Mouse (Mus musculus): ENCODE measurements at regions not wholly inside any gene's neighbourhood (a gene's known extent, or its start where the extent isn't known, plus 50 kb on each side); places are given as distances from the start of the nearest gene placed in this dataset.
"Not testable (repeated sequence)": the region's sequence is repeated elsewhere in the genome, so short reads cannot be mapped to it uniquely, and the experiment has no call there.

DNA sequence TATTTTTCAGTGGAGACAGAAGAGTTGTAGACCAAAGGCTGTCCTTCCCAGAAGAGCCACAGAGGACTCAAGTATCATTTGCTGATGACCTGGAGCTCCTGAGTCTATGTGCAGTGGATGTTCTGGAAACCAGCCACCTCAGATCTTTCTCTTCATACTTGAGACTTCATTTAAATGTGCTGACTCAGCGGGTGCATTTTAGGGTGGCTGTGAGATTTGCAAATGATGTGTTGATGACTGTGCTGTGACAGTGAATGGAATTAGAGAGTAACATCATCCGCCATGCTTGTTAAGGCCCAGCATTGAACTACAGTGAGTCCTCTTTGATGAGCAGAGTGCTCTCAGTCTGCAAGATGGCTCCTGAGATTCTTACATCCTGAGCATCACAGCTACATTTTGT lies 152.0 kb upstream of the Intu start:
- no peak for DNase-seq

DNA sequence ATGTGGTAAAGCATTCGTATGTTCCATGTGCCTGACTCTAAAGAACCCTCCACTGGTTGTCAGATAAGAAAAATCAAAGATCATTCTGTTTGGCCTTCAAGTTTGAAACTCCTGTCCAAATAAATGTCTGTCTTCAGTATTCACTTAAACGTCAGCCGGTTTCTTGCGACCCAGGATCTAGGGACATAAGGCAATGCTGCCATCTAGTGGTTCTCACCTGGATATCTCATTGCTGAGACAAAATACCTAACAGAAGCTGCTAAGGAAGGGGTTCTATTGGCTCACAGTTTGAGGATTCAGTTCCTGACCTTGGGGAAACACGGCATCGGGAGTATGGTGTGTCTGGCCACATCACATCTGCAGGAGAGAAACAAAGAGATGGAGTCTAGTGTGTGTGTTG lies 139.5 kb upstream of the Intu start:
- DNase-seq, result peak; percentile 34 to 59

DNA sequence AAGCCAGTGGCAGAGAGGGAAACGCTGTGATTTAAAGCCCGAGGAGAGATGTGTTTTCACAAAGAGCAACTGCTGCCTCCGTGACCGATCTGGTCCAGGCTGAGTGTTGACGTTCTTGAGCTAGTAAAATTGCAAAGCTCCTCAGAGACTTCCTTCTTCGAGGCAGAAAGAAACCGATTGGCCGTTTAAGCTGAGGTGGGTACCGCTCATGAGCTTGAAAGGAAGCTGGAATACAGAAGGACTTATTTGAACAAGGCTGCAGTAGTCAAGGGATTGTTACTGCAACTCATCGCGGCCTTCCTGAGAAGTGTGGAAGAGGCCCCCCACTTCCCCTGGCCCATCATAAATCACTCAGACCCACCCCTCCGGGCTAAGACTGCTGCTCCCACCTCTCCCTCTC lies 132.9 kb upstream of the Intu start:
- no peak for DNase-seq

GRCm38 (mm10) chr3:40403402-40403801 lies 127.7 kb upstream of the Intu start:
- DNase-seq, result no peak

GRCm38 (mm10) chr3:40405095-40405948 lies 125.8 kb upstream of the Intu start:
- DNase-seq, result no peak

- DNase-seq, result no peak
Observed at GRCm38 (mm10) chr3:40405949-40406236, 125.2 kb upstream of the Intu start.

DNA sequence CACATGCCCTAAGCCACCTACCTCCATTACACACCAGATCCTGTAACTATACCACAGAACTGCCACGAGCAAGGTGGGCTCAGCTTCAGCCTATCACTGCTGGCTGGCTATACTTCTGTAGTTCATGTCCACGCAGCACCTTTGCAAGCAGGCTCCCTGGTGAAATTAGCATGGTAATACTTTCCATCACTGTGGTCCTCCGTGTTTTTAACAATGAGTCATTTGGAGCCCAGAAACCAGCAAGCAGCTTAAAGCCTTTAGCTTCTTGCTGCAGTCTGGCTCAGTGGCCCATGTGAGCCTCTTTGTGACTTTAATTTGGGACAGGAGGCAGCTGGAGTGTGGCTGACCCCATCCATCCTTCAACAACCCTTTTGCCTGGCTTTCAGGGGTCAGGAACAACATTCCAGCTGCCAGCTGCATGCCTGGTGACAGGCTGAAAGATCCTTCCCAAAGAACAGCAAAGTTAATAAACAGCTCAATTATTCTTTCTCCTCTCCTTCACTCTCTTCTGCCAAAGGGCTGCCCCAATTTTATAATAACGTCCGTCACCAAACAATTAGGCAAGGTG lies 122.1 kb upstream of the Intu start:
- peak; percentile 14 to 30 for DNase-seq

GRCm38 (mm10) chr3:40410749-40411310 lies 120.3 kb upstream of the Intu start:
- no peak for DNase-seq

GRCm38 (mm10) chr3:40425183-40425844 lies 105.8 kb upstream of the Intu start:
- DNase-seq, result not testable (repeated sequence)

DNA sequence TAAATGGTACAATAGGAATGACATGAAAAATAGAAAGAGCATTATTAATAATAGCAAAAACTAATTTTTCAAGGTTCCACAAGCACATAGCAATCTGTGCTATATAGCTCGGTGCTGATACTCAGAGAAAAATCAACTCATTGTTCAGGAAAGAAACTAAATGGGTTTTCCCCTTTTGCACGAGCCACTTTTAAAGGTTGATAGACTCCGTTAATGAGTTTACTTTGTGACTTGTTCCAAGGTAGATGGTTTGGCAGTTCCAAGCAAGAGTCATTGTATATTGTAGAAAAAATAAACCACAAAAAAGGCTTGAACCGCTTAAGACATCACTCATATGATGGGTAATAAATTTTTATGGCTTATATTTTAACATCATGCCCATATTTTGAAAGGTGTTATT lies 105.0 kb upstream of the Intu start:
- DNase-seq, result no peak

- peak; percentile 48 to 59 for DNase-seq
Observed at GRCm38 (mm10) chr3:40428021-40428420, 103.1 kb upstream of the Intu start.

DNA sequence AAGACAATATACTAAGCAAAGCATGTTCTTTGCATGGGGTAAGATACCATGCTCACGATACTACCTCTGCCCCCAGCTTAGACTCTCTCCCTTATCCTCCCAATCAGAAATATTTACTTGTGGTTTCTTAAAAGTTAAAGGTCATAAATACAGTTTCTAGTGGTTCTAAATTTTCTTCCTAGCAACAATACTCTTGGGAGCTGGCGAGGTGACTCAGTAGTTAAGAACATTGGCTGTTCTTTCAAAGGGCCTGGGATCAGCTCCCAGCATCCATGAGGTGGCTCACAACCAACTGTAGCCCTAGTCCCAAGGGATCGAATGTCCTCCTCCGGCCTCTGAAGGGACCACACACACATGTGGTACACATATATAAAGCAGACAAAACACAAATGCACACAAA lies 92.8 kb upstream of the Intu start:
- no peak for DNase-seq

GRCm38 (mm10) chr3:40441092-40442036 lies 89.7 kb upstream of the Intu start:
- DNase-seq, result no peak

DNA sequence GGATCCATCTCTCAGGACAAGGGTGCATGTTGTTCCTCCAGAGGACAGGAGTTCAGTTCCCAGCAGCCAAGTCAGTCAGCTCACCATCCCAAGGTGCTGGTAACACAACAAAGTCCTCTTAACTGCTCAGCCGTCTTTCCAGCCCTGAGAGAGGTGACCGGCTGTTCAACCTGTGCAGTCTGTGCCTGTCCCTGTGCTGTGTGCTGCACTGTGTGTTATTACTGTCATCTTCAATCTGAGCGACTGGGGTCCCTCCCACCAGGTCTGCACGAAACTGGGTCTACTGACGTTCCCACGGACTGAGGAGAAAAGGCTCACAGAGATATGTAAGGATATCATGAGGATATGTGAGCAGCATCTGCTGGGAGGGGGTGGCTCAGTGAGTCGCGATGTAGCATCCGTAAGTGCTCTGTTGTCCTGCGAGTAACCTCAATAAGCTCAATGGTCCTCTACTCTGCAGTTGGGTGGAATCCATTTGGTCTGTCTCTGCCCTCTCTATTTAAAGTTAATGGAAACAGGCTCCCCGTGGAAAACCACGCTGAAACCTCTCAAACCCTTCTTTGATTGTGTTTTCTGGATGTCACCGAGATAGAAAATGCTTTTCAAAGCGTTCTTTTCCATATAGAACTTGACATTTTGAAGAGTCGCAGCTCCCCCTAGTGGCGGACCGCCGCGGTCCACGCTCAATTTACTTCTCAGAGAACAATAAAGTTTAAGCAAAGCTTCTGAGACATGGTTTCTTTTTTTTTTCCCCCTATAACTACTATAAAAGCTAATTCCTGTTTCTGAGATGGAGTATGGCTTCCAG lies 87.1 kb upstream of the Intu start:
- DNase-seq, result peak in 1 of 2 experiments; percentile 73

- no peak for DNase-seq
Observed at GRCm38 (mm10) chr3:40452958-40453357, 78.1 kb upstream of the Intu start.

DNA sequence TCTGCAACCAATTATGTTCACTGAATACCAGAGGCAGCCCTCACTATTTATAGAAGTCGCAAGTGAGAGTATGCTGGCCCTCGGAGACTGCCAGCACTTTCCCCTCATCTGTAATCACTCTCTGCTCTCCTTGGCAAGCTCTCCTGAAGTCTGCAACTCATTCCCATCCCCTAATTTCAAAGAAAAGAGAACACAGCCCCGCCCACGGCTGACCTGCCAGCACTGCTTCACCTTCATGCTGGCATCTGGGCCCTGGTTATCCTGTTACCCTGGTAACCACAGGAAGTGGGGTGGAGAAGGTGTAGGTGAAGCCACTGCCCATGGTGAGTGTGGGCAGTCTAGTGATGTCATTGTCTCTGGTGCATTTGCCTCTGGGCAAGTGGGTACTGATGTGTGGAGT lies 77.5 kb upstream of the Intu start:
- peak; percentile 57 to 69 for DNase-seq

DNA sequence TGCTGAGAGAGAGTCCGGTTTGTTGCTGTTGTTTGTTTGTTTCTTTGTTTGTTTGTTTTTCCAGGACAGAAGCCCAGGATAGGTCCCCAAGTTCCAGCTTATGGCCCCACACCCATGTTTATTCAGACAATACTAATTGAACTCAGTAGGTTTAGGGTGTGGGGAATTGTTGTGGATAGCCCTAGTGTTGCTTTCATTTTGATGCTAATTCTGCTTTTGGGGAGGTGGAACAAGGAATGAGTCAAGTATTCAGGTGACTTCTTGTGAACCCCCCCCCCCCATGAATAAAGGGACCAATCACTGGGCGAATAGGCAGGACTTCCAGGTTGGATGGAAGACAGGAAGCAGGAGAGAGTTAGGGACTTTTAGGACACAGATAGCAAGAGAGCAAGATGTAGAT lies 75.0 kb upstream of the Intu start:
- DNase-seq, result no peak

DNA sequence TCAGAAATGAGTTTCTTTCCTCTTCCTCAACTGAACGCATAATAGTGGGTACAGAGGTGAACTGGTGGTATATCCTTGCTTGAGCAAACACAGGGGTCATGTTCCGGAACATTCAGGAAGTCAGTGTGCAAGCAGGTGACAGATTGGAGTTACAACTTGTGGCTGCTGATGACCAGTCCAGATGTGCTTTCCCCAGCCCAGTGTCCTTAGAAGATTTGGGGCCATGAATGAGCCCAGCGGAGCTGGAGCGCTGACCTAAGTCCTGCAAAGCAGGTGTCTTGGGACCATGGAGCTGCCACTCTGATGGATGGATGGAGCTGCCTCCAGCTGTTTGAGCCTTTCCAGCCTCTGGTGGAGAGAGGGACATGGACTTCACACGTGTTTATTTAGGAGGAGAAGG lies 72.6 kb upstream of the Intu start:
- DNase-seq, result no peak

DNA sequence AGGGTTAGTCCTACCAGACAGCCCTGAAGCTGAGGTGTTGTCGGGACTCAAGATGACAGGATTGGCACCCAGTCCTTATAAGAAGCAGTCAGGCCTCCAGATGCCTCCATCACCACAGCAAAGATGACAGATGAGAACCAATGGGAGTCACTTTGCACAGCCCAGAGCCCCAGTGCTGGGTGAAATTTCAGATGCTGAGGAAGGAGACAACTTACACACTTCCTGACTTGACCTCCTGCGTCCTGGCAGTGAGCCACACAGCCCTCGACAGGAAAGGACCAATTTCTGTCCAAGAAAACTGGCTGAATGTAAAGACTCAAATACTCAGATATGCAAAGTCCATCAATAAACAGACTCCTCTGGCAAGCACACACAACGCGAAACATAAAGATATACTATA lies 67.6 kb upstream of the Intu start:
- DNase-seq, result no peak

DNA sequence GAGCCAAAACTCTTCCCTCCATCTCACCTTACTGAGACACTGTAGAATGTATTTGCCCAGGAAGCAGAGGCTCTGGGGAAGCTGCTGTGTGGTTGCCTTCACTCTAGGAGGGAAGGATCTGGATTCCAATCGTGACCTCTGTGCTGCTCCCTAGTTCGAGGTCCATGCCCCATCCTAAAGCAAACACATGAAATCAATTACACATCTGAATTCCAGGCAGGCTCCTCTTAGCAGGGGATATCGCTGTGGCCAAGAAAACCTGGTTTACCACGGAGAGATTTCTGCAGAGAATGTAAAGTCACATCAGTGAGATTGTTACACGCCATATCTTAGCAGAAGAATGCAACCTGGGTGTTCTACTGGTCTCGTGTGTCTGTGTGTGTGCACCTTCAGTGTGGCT lies 61.0 kb upstream of the Intu start:
- no peak for DNase-seq

DNA sequence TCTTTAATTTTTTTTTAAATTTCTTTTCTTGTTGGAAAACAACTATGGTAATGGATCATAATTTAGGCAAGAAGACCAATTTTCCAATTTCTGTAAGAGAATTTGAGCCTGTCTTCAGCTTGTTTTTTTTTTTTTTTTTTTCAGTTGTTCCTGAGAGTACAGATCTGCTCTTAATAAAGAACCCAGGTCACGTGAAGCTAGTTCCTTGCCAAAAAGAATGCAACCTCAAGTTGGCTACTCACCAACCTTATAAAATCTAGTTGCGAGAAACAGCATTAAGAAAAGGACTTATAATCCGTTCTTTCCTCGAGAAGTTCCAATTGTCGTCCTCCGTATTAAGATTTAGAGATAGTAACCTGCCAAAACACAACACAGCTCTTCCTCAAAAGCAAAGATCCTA lies 58.3 kb upstream of the Intu start:
- no peak for DNase-seq

All from heart, adult 18-20 months (tissue).